Mouse (Mus musculus) cerebellum, adult 2 months (tissue): ENCODE measurements around the gene 2810408A11Rik. TPM values are rescaled to one million over a fixed set of nuclear protein-coding genes. Genes with fewer than 3 reads are reported as not detected.
"Not testable (repeated sequence)": the region's sequence is repeated elsewhere in the genome, so short reads cannot be mapped to it uniquely, and the experiment has no call there.

Experiments used
- DNase-seq, 2 experiments: peaks; one replicate each; pipeline ENCODE4 v3.0.0; 2021
- H3K27ac ChIP-seq: fragments of 200-500 bp; 2 replicates; pipeline ENCODE4 v1.5.1; 2012; ENCODE audit warnings: low read length, control low read depth, inconsistent platforms; ENCODE audit not compliant: insufficient read depth
- H3K27me3 ChIP-seq: fragments of 200-500 bp; 2 replicates; pipeline ENCODE4 v1.6.1; 2012; ENCODE audit warnings: inconsistent platforms, mild to moderate bottlenecking, low read length, moderate library complexity; ENCODE audit not compliant: control insufficient read depth, insufficient read depth
- H3K4me1 ChIP-seq: fragments of 200-500 bp; 2 replicates; pipeline ENCODE4 v1.6.1; 2011; ENCODE audit warnings: low read length; ENCODE audit not compliant: control insufficient read depth, insufficient read depth
- H3K4me3 ChIP-seq: fragments of 200-500 bp; replicated peaks from 2 replicates; pipeline ENCODE3; 2011; ENCODE audit warnings: mild to moderate bottlenecking, low read depth, low read length, control low read depth; ENCODE audit not compliant: insufficient read depth
- CTCF ChIP-seq: fragments of 200-500 bp; IDR thresholded peaks from 2 replicates; pipeline ENCODE4 v1.5.1; 2011; ENCODE audit warnings: low read depth, mild to moderate bottlenecking, control low read depth, low read length, moderate library complexity, borderline replicate concordance; ENCODE audit not compliant: insufficient read depth
- POLR2A ChIP-seq: fragments of 200-500 bp; IDR thresholded peaks from 2 replicates; pipeline ENCODE4 v1.6.1; 2011; ENCODE audit warnings: low read length, control low read depth, borderline replicate concordance; ENCODE audit not compliant: insufficient read depth
- WGBS: fragments of 180-500 bp; shearing (Covaris S2); methylation state at CpG from one replicate; pipeline ENCODE4 v1.1.7; 2018; 5-methylcytosine and 5-hydroxymethylcytosine counted together
- polyA plus RNA-seq: library from polyadenylated mRNA; depleted of rRNA; stranded (reverse); fragments of >200 nt; gene quantifications from 2 replicates; pipeline ENCODE4 v1.2.3, GENCODE M21; 2012

The 2810408A11Rik gene
- polyA plus RNA-seq, 1 experiment: 0.36 TPM

- no peak for DNase-seq
- TF ChIP-seq CTCF (no peak), POLR2A (no peak)
- Histone ChIP-seq H3K27me3 (no peaks in the 10 kb centered on the region), H3K4me3 (no peak overlapping the region), H3K4me1 (peaks cover 5% of the 10 kb centered on the region; the same call in 1 of the 2 replicates), H3K27ac (no peak overlapping the region)
- WGBS: 79% methylated on average over 5 of the region's 5 CpGs
These were observed 17.3 kb upstream of the 2810408A11Rik start for GRCm38 (mm10) chr11:69918118-69918517.

GRCm38 (mm10) chr11:69917379-69917948 is 16.7 kb upstream of the 2810408A11Rik start:
- H3K4me1 ChIP-seq: peaks cover 5% of the 10 kb centered on the region; the same call in 1 of the 2 replicates
- DNase-seq: no peak
- no peak overlapping the region for H3K4me3 ChIP-seq
- H3K27me3 ChIP-seq: no peaks in the 10 kb centered on the region
- 72% methylated on average over 8 of the region's 8 CpGs for WGBS
- H3K27ac ChIP-seq: no peak overlapping the region
- TF ChIP-seq CTCF (no peak), POLR2A (no peak)

DNA sequence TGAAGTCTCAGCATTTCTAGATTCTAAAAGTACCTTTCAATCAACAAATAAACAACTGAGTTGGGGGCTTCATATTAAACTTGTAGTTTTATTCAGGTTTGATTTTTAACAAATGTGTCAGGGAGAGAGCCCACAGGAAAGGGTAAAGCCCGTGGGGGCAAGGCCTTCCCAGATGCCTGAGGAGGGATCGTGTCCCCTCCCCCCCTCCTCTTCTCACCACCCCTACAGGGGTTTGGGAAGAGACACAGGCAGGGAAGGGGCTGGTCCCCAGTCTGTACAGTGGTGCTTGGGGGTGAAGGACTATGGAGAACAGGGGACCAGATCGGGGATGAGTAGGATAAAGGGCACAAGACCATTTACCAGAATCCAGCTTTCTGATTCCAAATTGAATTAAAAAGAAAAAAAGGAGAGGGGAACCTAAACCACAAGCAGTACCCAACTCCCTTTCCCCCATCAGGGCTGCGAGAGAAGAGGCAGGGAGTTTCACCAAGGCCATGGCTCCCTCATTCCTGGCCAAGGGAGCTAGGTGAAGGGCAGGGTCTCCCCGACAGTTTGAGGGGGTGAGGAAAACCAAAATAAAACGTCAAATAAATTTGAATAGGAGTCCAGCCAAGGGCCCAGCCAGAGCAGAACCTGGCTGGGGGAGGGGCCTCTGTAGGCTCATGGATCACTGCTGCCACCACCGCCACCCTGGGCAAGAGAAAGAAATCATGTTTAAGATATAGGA is 16.0 kb upstream of the 2810408A11Rik start:
- not testable (repeated sequence) for H3K27ac ChIP-seq, H3K4me3 ChIP-seq, DNase-seq, H3K4me1 ChIP-seq, H3K27me3 ChIP-seq
- WGBS: 49% methylated on average over 7 of the region's 7 CpGs

GRCm38 (mm10) chr11:69915667-69916627 is 15.2 kb upstream of the 2810408A11Rik start:
- no peaks in the 10 kb centered on the region for H3K27me3 ChIP-seq
- no peak for DNase-seq
- WGBS: 39% methylated on average over 5 of the region's 5 CpGs
- no peak overlapping the region for H3K4me3 ChIP-seq
- TF ChIP-seq CTCF (no peak), POLR2A (no peak)
- peaks cover 5% of the 10 kb centered on the region; the same call in 1 of the 2 replicates for H3K4me1 ChIP-seq
- H3K27ac ChIP-seq: no peak overlapping the region

DNA sequence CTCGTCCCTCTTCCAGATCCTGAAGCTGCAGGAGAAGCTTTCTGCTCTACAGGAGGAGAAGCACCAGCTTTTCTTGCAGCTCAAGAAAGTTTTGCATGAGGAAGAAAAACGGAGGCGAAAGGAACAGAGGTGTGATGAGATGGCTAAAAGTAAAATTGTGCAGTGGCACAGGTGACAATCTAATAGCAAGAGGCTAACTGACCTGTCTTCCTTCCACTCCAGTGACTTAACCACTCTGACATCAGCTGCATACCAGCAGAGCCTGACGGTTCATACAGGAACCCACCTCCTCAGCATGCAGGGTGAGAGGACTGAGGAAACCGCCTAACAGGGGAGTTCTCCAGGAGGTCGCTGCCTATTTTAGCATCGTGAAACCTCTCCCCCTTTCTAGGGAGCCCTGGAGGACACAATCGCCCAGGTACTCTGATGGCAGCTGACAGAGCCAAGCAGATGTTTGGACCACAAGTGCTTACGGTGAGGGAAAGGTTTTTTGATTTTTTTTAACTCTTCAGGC is 14.2 kb upstream of the 2810408A11Rik start:
- H3K27ac ChIP-seq: no peak overlapping the region
- H3K27me3 ChIP-seq: no peaks in the 10 kb centered on the region
- no peak for DNase-seq
- H3K4me3 ChIP-seq: peak overlapping the region; percentile 71
- WGBS: 34% methylated on average over 9 of the region's 9 CpGs
- H3K4me1 ChIP-seq: peaks cover 5% of the 10 kb centered on the region; the same call in 1 of the 2 replicates
- TF ChIP-seq POLR2A (no peak), CTCF (no peak)

DNA sequence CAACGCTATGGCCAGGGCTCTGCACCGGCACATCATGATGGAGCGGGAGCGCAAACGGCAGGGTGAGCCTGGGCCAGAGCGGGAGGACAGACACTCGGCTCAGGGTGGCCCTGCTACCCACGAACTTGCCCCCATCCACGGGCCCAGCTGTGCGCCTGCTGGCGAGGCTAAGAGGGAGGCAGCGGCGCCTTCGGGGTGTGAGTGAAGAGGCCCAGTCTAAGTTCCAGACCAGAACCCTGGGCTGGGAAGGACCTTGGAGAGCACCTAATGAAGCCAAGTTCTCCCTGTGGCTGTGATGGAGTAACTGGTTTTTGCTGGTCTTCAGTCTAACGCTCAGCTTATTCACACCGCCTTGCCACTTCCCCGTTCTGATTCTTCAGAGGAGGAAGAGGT is 13.6 kb upstream of the 2810408A11Rik start:
- peak overlapping the region; percentile 70; the same call in 1 of the 2 replicates for H3K27ac ChIP-seq
- no peaks in the 10 kb centered on the region for H3K27me3 ChIP-seq
- WGBS: 2% methylated on average over 17 of the region's 17 CpGs
- DNase-seq: no peak
- peak overlapping the region; percentile 71 for H3K4me3 ChIP-seq
- H3K4me1 ChIP-seq: peaks cover 5% of the 10 kb centered on the region; the same call in 1 of the 2 replicates
- TF ChIP-seq CTCF (no peak), POLR2A (no peak)

DNA sequence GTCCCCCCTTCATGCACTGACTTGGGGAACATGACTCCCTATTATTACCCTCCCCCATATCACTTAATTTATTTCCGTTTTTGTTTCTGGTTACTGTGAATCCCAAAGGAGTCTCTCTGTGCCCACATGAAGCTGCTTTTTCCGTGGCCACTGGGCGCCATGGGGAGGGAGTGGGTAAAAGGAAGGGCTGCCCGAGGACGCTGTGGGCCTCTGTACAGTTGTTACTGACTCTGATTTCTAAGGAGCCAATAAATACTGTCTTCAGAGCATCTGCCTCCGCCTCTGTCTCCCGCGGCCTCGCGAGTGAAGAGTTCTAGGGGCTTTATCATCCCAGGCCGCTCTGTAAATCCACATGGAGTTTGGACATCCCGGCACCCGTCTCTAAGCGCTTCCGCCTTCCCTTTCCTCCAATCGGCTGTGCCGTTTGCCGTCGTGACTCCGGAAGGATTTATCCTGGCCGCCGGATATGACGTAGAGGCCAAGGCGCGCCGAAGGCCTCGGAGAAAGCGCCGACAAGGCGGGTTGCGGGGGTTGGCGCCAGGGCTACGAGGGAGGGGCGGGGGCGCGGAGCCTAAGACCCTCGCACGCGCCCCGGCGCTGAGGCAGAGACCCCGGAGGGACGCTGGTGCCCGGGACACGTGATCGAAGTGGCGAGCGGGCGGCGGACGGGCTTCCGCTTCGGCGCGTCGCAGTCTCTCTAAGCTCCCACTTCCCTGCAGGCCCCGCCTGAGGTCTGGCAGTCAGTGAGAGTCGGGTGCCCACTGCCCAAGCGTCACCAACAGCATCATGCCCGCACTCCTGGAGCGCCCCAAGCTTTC is 13.0 kb upstream of the 2810408A11Rik start, which contains the start of gene Gps2:
Gps2 (plus strand) TSS at position 335 of the 818 bp plus-strand sequence.
- under 1% methylated on average over 61 of the region's 61 CpGs for WGBS
- Histone ChIP-seq H3K4me3 (peak within 1 kb of the TSS; percentile 71), H3K4me1 (peaks cover 5% of the 10 kb centered on the region; the same call in 1 of the 2 replicates), H3K27ac (peak within 1 kb of the TSS; percentile 70), H3K27me3 (no peaks in the 10 kb centered on the region)
- TF ChIP-seq CTCF: no peak
- TF ChIP-seq POLR2A: peak; percentile 67; the same call in 1 of the 2 replicates
- DNase-seq: peak; percentile 94 to 96
